Mouse (Mus musculus) liver, embryonic 14.5 days (tissue): ENCODE measurements around the gene Ahcyl2.

Source experiments
- CTCF ChIP-seq: IDR thresholded peaks from 2 replicates; pipeline ENCODE4 v1.5.1; 2016; ENCODE audit warnings: antibody characterized with exemption, low read depth, control low read depth
- EP300 ChIP-seq: IDR thresholded peaks from 2 replicates; pipeline ENCODE4 v1.6.1; 2016; ENCODE audit warnings: antibody characterized with exemption, low read depth

DNA sequence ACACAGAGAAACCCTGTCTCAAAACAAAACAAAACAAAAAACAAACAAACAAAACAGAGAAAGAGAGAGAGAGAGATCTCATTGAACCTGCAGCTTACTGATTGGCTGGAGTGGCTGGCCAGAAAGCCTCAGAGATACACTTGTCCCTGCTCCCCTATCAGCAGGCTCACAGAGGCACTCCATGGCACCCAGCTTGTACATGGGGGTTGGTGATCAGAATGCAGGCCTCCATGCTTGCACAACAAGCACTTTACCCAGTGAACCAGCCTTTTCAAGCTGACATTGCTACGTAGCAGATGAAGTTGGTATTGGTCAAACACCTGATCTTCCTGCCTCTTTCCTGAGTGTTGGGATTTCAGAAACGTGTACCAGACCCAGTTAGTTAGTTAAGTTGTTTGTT lies 105.8 kb downstream of the Ahcyl2 start:
- TF ChIP-seq CTCF: no peak
- no peak for TF ChIP-seq EP300
